Mouse (Mus musculus): ENCODE measurements around the gene Col13a1.

Col13a1 gene

GRCm38 (mm10) chr10:61894564-61894963 is 84.3 kb downstream of the Col13a1 start:
- no peak for DNase-seq

GRCm38 (mm10) chr10:61891138-61891537 is 87.8 kb downstream of the Col13a1 start:
- no peak for DNase-seq

GRCm38 (mm10) chr10:61890294-61890693 is 88.6 kb downstream of the Col13a1 start:
- no peak for DNase-seq

GRCm38 (mm10) chr10:61879427-61879826 is 99.5 kb downstream of the Col13a1 start:
- DNase-seq, result peak; percentile 36

- DNase-seq, result peak; percentile 6
Measured at GRCm38 (mm10) chr10:61877787-61878186, 101.1 kb downstream of the Col13a1 start.

GRCm38 (mm10) chr10:61869796-61870195 is 109.1 kb downstream of the Col13a1 start:
- no peak for DNase-seq

- no peak for DNase-seq
Measured at GRCm38 (mm10) chr10:61866045-61866580, 112.8 kb downstream of the Col13a1 start.

GRCm38 (mm10) chr10:61859451-61859850 is 119.5 kb downstream of the Col13a1 start:
- DNase-seq, result no peak

GRCm38 (mm10) chr10:61855139-61855675 is 123.7 kb downstream of the Col13a1 start:
- no peak for DNase-seq

- no peak for DNase-seq
Measured at GRCm38 (mm10) chr10:61852824-61853223, 126.1 kb downstream of the Col13a1 start.

GRCm38 (mm10) chr10:61848553-61848952 is 130.4 kb downstream of the Col13a1 start:
- DNase-seq, result no peak

GRCm38 (mm10) chr10:61845476-61845875 is 133.4 kb downstream of the Col13a1 start:
- no peak for DNase-seq

- no peak for DNase-seq
Measured at GRCm38 (mm10) chr10:61844475-61844874, 134.4 kb downstream of the Col13a1 start.

GRCm38 (mm10) chr10:61842261-61842660 is 136.6 kb downstream of the Col13a1 start:
- no peak for DNase-seq

- no peak for DNase-seq
Measured at GRCm38 (mm10) chr10:61839326-61839725, 139.6 kb downstream of the Col13a1 start.

- peak; percentile 15 for DNase-seq
Measured at GRCm38 (mm10) chr10:61838769-61839168, 140.1 kb downstream of the Col13a1 start.

- DNase-seq, result no peak
Measured at GRCm38 (mm10) chr10:61837286-61837685, 141.6 kb downstream of the Col13a1 start.

GRCm38 (mm10) chr10:61834288-61834687 is 144.6 kb downstream of the Col13a1 start:
- DNase-seq, result no peak

GRCm38 (mm10) chr10:61832713-61833112 is 146.2 kb downstream of the Col13a1 start:
- no peak for DNase-seq

GRCm38 (mm10) chr10:61831741-61832140 is 147.2 kb downstream of the Col13a1 start:
- DNase-seq, result no peak

- DNase-seq, result no peak
Measured at GRCm38 (mm10) chr10:61831251-61831650, 147.7 kb downstream of the Col13a1 start.

- no peak for DNase-seq
Measured at GRCm38 (mm10) chr10:61830817-61831216, 148.1 kb downstream of the Col13a1 start.

- DNase-seq, result no peak
Measured at GRCm38 (mm10) chr10:61829046-61829445, 149.9 kb downstream of the Col13a1 start.

- DNase-seq, result no peak
Measured at GRCm38 (mm10) chr10:61827950-61828936, 150.7 kb downstream of the Col13a1 start.
